Mouse (Mus musculus): ENCODE data around the gene Oxnad1. TPM values are rescaled to one million over a fixed set of nuclear protein-coding genes. Genes with fewer than 3 reads are reported as not detected.
"Not testable (repeated sequence)": the region's sequence is repeated elsewhere in the genome, so short reads cannot be mapped to it uniquely, and the experiment has no call there.

The Oxnad1 gene
- polyA plus RNA-seq, 1 experiment from 2014 or later = 19.0 TPM

DNA sequence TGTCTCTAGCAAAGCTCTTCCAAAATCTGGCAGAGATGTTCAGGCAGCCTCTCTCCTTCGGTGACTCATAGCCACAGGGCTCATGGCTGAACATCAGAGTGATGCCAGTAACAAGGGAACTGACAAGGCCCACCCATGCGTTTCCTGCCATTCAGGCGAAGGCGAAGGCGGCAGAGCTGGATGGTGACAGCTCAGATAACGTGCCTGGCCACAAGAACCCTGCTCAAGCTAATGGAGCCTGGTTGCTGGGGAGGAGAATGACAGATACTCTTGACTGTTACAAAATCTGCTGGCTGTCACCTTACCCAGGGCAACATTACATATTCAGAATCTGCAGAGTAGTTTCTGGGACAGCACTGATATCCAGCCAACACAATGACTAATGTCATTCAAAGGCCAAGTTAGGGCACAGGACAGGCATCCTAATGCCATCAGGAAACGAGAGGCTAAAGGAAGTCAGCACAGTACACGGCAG, 11.9 kb upstream of the Oxnad1 start:
- H3K9me3 ChIP-seq = no peaks in the 10 kb centered on the region
- H3K4me3 ChIP-seq (replicated peaks) = no peak overlapping the region
- H3K27me3 ChIP-seq = 0 out of 2 replicates have a peak, but pooled peaks cover 3% of the 10 kb centered on the region
- no peaks in the 10 kb centered on the region for H3K4me1 ChIP-seq
- H3K27ac ChIP-seq = no peak overlapping the region
- H3K4me2 ChIP-seq = no peak overlapping the region
- no peak overlapping the region for H3K9ac ChIP-seq
- ATAC-seq (ENCODE audit: low FRiP score) = no peak
- 72% methylated on average over 8 of the region's 8 CpGs for WGBS
- no peaks in the 10 kb centered on the region for H3K36me3 ChIP-seq (replicated peaks)

DNA sequence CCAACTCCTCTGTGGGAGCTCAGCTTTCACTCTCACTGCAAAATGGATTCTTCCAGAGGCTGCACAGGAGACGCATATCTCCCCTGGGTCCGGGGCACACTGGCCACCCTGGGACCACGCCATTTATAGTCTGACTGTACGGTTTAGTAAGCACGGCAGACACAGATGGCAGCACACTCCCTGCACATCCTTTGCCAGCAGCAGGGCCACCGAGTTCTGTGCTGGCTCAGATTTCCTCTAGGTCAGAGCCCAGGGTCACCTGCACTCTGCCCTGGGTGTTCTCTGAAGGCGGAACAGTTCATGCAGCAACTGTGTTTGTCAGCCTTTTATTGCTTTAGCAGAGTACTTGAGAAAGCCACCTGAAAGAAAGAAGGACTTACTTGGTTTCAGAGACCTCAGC, 11.3 kb upstream of the Oxnad1 start:
- Histone ChIP-seq H3K4me3 (replicated peaks) (no peak overlapping the region), H3K27me3 (0 out of 2 replicates have a peak, but pooled peaks cover 3% of the 10 kb centered on the region), H3K4me1 (no peaks in the 10 kb centered on the region), H3K9ac (no peak overlapping the region), H3K4me2 (no peak overlapping the region), H3K27ac (no peak overlapping the region), H3K36me3 (replicated peaks) (no peaks in the 10 kb centered on the region), H3K9me3 (no peaks in the 10 kb centered on the region)
- ATAC-seq (ENCODE audit: low FRiP score) = no peak
- WGBS = 80% methylated on average over 7 of the region's 7 CpGs

DNA sequence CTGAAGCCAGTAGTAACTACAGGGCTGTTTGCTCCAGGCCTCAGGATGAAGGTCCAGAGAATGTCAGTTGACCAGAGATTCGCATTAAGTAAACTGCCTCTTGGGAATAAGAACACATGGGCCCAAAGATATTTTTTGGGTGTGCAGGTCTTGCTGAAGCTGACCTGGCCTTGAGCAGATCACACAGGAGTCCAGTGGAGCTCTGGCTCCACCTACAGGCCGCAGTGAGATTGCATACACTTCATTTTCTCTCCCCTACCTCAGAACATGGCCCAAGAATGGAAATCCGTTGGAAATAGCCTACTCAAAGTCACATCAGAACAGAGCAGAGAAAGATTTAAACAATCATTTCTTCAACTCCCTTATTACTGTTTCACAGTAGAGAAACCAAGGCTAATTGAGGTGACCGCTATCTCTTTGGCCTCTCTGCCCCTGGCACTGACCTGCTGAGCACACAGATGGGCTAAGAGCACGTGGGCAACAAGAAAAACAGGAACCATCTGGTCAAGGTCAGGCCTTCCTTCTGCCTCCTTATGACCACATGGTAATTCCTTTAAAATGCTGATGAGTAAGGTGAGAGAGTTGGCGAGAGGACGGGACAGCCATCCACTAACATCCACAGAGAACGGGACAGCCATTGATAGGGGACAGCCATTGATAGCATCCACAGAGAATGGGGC, 8.1 kb upstream of the Oxnad1 start:
- H3K36me3 ChIP-seq (replicated peaks) = peaks cover 17% of the 10 kb centered on the region
- H3K4me3 ChIP-seq (replicated peaks) = no peak overlapping the region
- H3K27ac ChIP-seq = no peak overlapping the region
- WGBS = 54% methylated on average over 8 of the region's 8 CpGs
- H3K27me3 ChIP-seq = 0 out of 2 replicates have a peak, but pooled peaks cover 3% of the 10 kb centered on the region
- ATAC-seq (ENCODE audit: low FRiP score) = 0 out of 2 replicates have a peak, but pooled peaks have one; percentile 39
- no peak overlapping the region for H3K9ac ChIP-seq
- no peaks in the 10 kb centered on the region for H3K4me1 ChIP-seq
- no peak overlapping the region for H3K4me2 ChIP-seq
- no peaks in the 10 kb centered on the region for H3K9me3 ChIP-seq

DNA sequence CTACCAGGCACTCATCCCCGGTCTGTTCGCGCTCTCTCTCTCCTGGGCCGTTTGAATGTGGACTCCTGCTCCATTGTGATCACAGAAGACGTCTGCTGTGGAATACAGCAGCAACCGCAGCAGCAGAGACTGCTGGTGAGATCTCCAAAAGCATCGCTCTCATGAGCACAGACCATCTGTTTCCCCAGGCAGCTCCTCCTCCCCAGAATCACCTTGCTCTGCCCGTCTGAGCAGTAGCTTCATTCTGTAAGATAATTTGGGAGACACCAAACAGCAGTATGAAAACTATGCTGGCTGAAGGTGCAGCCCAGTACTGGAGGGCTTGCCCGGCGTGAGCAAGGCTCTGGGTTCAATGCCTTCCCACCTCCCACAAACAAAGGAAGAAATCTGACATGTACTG, 4.1 kb upstream of the Oxnad1 start:
- WGBS = 87% methylated on average over 10 of the region's 10 CpGs
- no peaks in the 10 kb centered on the region for H3K27me3 ChIP-seq
- no peak overlapping the region for H3K4me2 ChIP-seq
- peaks cover 8% of the 10 kb centered on the region for H3K4me1 ChIP-seq
- peaks cover 27% of the 10 kb centered on the region for H3K36me3 ChIP-seq (replicated peaks)
- H3K4me3 ChIP-seq (replicated peaks) = no peak overlapping the region
- no peaks in the 10 kb centered on the region for H3K9me3 ChIP-seq
- no peak for ATAC-seq (ENCODE audit: low FRiP score)
- H3K27ac ChIP-seq = no peak overlapping the region
- H3K9ac ChIP-seq = no peak overlapping the region

DNA sequence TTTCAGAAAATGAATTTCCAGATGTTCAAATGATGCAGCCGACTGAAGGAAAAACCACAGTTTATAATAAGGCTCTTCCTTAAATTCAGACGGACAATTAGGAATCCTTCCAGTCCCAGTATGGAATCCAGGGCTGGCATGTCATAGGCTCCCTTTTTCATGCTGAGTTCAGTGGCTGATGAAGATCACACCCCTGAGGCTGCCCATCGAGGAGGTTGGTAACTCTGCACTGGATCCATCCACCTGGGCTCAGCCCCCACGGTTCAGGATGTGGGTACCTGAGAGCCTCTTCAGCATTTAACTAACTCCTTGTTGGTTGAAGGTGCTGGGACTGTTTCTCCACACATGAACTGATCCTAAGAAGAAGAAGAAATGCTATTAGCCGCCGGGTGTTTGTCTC, 2.3 kb upstream of the Oxnad1 start:
- Histone ChIP-seq H3K9ac (no peak overlapping the region), H3K36me3 (replicated peaks) (peaks cover 27% of the 10 kb centered on the region), H3K4me1 (peaks cover 20% of the 10 kb centered on the region), H3K4me3 (replicated peaks) (no peak overlapping the region), H3K27me3 (no peaks in the 10 kb centered on the region), H3K27ac (no peak overlapping the region), H3K9me3 (no peaks in the 10 kb centered on the region), H3K4me2 (no peak overlapping the region)
- 95% methylated on average over 6 of the region's 6 CpGs for WGBS
- ATAC-seq (ENCODE audit: low FRiP score) = no peak

DNA sequence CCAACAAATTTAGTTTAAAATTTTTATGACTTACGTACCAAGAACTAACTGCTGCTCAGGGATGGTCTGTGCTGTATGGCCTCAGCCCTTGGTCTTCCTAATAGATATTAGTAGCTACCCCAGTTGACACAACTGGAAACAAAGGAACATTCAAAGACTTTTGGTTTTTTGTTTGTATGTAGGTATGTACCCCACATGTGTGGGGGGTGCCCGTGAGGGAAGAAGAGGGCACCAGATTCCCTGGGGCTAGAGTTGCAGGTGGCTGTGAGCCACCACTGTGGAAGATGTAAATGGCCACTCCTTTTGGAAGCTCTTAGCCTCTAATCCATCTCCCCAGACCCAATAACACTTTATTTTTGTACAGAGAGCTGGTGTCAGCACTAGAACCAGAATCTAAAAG, 1.7 kb upstream of the Oxnad1 start:
- Histone ChIP-seq H3K36me3 (replicated peaks) (peaks cover 27% of the 10 kb centered on the region), H3K4me1 (peaks cover 20% of the 10 kb centered on the region), H3K9me3 (no peaks in the 10 kb centered on the region), H3K27me3 (no peaks in the 10 kb centered on the region), H3K4me2 (no peak overlapping the region), H3K4me3 (replicated peaks) (no peak overlapping the region), H3K9ac (no peak overlapping the region), H3K27ac (no peak overlapping the region)
- ATAC-seq (ENCODE audit: low FRiP score) = no peak
- 95% methylated on average over 2 of the region's 2 CpGs for WGBS

DNA sequence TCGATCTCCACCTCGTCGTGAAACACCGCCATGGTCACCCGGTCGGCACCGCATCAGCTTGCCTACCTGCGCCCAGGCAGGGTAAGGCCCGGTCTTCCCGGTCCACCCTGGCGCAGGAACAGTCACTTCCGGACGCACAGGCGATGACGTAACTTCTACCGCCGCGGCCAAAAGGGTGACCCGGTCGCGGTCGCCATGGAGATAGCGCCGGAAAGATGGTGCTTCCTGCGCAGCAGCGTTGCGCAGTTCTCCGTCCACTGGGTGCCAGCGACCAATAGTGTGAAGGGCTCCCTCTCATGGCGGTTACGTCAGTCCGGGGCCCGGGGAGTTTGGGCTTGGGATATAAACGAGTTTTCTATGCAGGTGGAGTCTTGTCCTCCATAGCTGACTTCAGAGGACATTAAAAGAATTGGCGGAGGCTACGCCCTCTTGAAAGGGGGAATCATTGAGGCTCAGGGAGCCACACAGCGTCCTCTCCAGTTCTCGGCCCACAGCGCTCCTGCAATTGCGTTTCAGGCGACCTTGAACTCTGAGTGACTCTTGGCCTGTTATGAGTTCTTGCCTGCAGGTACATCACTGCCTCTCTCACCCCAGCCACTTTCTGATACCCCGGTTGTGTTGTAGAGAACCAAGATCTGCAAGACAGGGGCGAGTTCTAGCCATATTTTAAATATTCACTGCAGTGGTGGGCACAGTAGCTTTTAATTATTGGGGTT, 470 bp downstream of the Oxnad1 start, which contains the start of gene Dph3:
TSS of gene Dph3 (minus strand) at position 244 of the 716 bp plus-strand sequence.
- H3K9ac ChIP-seq = peak within 1 kb of the TSS; percentile 69
- H3K9me3 ChIP-seq = no peaks in the 10 kb centered on the region
- H3K4me3 ChIP-seq (replicated peaks) = peak within 1 kb of the TSS; percentile 64
- H3K27me3 ChIP-seq = no peaks in the 10 kb centered on the region
- peaks cover 23% of the 10 kb centered on the region for H3K36me3 ChIP-seq (replicated peaks)
- peak within 1 kb of the TSS; percentile 84 for H3K27ac ChIP-seq
- peak within 1 kb of the TSS; percentile 63 for H3K4me2 ChIP-seq
- ATAC-seq (ENCODE audit: low FRiP score) = peak; percentile 97
- H3K4me1 ChIP-seq = peaks cover 20% of the 10 kb centered on the region
- WGBS = 1% methylated on average over 43 of the region's 43 CpGs

DNA sequence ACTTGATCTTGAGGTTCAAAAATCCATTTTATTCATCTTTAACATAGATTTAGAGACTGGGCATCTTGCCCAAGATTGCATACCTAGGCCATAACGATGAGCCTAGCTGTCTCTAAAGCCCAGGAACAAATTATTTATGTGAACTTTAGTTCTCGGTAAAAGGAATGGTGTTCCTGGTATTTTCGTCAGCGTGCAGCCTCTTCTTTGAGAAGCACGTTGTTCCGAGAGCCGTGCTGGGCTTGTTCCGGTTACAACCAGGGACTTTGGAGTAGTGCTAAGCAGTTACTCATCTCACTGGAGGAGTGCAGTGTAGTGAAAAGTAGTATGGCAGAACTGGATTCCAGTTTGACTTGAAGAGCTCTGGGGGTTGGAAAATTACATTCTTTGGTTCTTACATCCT, 1.1 kb downstream of the Oxnad1 start:
- Histone ChIP-seq H3K4me3 (replicated peaks) (peak overlapping the region; percentile 64), H3K9ac (peak overlapping the region; percentile 69), H3K27ac (peak overlapping the region; percentile 84; the same call in 1 of the 2 replicates), H3K4me2 (peak overlapping the region; percentile 63), H3K36me3 (replicated peaks) (peaks cover 17% of the 10 kb centered on the region), H3K9me3 (no peaks in the 10 kb centered on the region), H3K4me1 (peaks cover 20% of the 10 kb centered on the region), H3K27me3 (no peaks in the 10 kb centered on the region)
- ATAC-seq (ENCODE audit: low FRiP score) = no peak
- 38% methylated on average over 8 of the region's 8 CpGs for WGBS

DNA sequence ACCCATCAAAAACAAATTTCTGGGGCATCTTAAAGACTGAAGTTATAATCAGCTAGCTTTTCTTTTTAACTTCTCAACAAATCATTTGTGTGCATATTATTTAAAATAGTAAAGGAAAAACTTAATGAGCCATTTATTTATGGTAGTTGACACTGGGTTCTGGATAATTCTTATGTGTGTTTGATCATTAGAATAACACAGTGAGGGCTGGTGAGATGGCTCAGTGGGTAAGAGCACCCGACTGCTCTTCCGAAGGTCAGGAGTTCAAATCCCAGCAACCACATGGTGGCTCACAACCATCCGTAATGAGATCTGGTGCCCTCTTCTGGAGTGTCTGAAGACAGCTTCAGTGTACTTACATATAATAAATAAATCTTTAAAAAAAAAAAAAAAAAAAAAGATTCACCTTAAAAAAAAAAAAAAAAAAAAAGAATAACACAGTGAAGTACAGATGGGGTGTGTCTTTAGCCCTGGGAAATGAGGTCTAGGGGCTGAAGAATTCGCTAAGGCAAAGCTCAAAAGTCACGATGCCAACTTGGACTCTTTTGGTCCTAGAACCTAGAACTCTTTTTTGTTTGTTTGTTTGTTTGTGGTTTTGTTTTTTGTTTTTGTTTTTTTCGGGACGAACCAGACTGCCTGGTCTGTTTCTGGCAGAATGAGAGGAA, 2.5 kb downstream of the Oxnad1 start:
- Histone ChIP-seq H3K36me3 (replicated peaks) (peaks cover 10% of the 10 kb centered on the region), H3K4me1 (peaks cover 20% of the 10 kb centered on the region)
- H3K9me3 ChIP-seq; H3K27me3 ChIP-seq; H3K4me2 ChIP-seq; H3K9ac ChIP-seq; H3K27ac ChIP-seq; H3K4me3 ChIP-seq (replicated peaks); ATAC-seq (ENCODE audit: low FRiP score): not testable (repeated sequence)
- 90% methylated on average over 7 of the region's 7 CpGs for WGBS

DNA sequence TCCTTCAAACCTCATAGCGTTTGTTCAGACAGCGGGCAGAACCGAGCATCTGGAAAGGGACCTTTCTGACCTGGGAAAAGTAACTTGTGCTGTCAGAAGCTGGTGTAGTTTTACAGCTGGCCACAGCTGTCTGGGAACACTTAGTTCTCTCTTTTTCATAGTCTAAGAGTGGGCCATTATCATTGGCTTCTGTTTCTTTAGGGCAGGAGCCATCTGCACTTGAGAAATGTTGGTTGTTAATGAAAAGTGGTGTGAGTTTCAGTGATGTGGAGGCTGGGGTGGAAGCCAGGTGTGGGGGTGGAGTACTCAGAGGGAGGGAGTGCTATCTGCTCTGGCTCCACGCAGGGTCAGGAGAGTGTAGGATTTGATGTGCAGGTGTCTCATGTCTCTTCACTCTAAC, 6.0 kb downstream of the Oxnad1 start:
- H3K4me2 ChIP-seq = no peak overlapping the region
- peaks cover 11% of the 10 kb centered on the region for H3K4me1 ChIP-seq
- H3K9me3 ChIP-seq = no peaks in the 10 kb centered on the region
- H3K9ac ChIP-seq = no peak overlapping the region
- no peak overlapping the region for H3K4me3 ChIP-seq (replicated peaks)
- no peak for ATAC-seq (ENCODE audit: low FRiP score)
- no peaks in the 10 kb centered on the region for H3K27me3 ChIP-seq
- peaks cover 29% of the 10 kb centered on the region for H3K36me3 ChIP-seq (replicated peaks)
- H3K27ac ChIP-seq = no peak overlapping the region
- WGBS = 82% methylated on average over 4 of the region's 4 CpGs

DNA sequence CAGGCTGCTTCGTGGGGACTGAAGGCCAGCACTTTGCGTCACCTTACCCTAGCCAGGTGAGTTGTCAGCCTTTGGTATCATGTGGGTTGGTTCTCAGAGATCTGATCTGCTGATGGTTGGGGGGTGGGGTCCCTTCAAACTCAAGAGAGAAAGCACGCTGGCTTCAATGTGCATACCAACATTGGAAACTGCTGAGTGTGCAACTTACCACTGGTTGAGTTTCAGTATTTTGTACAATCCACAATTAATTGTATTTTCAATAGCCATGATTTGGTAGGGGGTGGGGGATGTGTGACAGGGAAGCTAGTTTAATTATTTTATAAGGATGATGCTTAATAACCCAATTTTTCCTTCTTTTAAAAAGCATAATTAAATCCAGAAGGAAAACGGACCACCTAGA, 6.5 kb downstream of the Oxnad1 start:
- H3K36me3 ChIP-seq (replicated peaks) = peaks cover 34% of the 10 kb centered on the region
- WGBS = 87% methylated on average over 4 of the region's 4 CpGs
- H3K27me3 ChIP-seq = no peaks in the 10 kb centered on the region
- H3K9me3 ChIP-seq = no peaks in the 10 kb centered on the region
- no peak for ATAC-seq (ENCODE audit: low FRiP score)
- peaks cover 6% of the 10 kb centered on the region for H3K4me1 ChIP-seq
- H3K9ac ChIP-seq = no peak overlapping the region
- H3K27ac ChIP-seq = no peak overlapping the region
- no peak overlapping the region for H3K4me2 ChIP-seq
- H3K4me3 ChIP-seq (replicated peaks) = no peak overlapping the region

DNA sequence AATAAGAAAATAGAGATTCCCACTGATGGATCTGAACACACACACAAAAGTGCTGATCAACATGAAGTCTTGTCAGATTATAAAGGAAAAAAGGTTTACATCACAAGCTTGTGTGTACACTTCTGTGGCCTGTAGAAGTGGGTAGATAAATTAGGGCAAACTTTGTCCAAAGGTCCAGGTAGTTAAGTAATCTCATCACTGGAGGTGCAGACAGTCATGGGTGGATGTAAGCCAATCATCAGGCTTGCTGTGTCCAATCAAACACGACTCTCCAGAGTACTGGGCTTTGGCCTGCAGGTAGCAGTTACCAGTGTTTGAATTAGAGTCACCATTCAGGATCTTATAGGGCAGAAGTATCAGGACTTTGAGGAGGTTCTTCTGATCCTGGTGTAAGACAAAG, 7.8 kb downstream of the Oxnad1 start:
- Histone ChIP-seq H3K27ac (no peak overlapping the region), H3K9ac (no peak overlapping the region), H3K36me3 (replicated peaks) (peaks cover 45% of the 10 kb centered on the region), H3K9me3 (no peaks in the 10 kb centered on the region), H3K4me2 (no peak overlapping the region), H3K4me3 (replicated peaks) (no peak overlapping the region), H3K27me3 (no peaks in the 10 kb centered on the region), H3K4me1 (no peaks in the 10 kb centered on the region)
- ATAC-seq (ENCODE audit: low FRiP score) = no peak
- WGBS = 72% methylated on average over 1 of the region's 1 CpGs
